Mouse (Mus musculus) midbrain, embryonic 13.5 days (tissue): Measurements from ENCODE around the gene Fgd6. TPM values are rescaled to one million over a fixed set of nuclear protein-coding genes. Genes with fewer than 3 reads are reported as not detected.

ENCODE experiments used
- ATAC-seq: fragments of 200-750 bp; cut with Nextera tagmentation; 2 replicates; pipeline ENCODE4 v1.8.0; 2017; ENCODE audit warnings: mild to moderate bottlenecking, moderate TSS enrichment, moderate library complexity
- H3K27ac ChIP-seq: fragments of 300-500 bp; sonication (generic); 2 replicates; pipeline ENCODE4 v1.5.1; 2015; ENCODE audit warnings: inconsistent platforms, mild to moderate bottlenecking, moderate library complexity
- H3K27me3 ChIP-seq: fragments of 300-500 bp; sonication (generic); 2 replicates; pipeline ENCODE4 v1.6.1; 2015; ENCODE audit warnings: mild to moderate bottlenecking, inconsistent platforms
- H3K36me3 ChIP-seq: fragments of 300-500 bp; sonication (generic); 2 replicates; pipeline ENCODE4 v1.6.1; 2015; ENCODE audit warnings: mild to moderate bottlenecking, inconsistent platforms
- H3K4me1 ChIP-seq: fragments of 300-500 bp; sonication (generic); replicated peaks from 2 replicates; pipeline ENCODE4 v1.6.1; 2015; ENCODE audit warnings: inconsistent platforms
- H3K4me2 ChIP-seq: fragments of 300-500 bp; sonication (generic); replicated peaks from 2 replicates; pipeline ENCODE4 v1.6.1; 2015; ENCODE audit warnings: moderate library complexity, mild to moderate bottlenecking, inconsistent platforms
- H3K4me3 ChIP-seq: fragments of 300-500 bp; sonication (generic); replicated peaks from 2 replicates; pipeline ENCODE4 v1.5.1; 2015; ENCODE audit warnings: mild to moderate bottlenecking, inconsistent platforms
- H3K9ac ChIP-seq: fragments of 300-500 bp; sonication (generic); replicated peaks from 2 replicates; pipeline ENCODE4 v1.6.1; 2015; ENCODE audit warnings: mild to moderate bottlenecking, inconsistent platforms
- H3K9me3 ChIP-seq: fragments of 300-500 bp; sonication (generic); 2 replicates; pipeline ENCODE4 v1.6.1; 2016; ENCODE audit warnings: mild to moderate bottlenecking, inconsistent platforms
- WGBS: fragments of 180-500 bp; shearing (Covaris S2); methylation state at CpG from one replicate; pipeline ENCODE4 v1.1.7; 2015; 5-methylcytosine and 5-hydroxymethylcytosine counted together
- polyA plus RNA-seq: library from polyadenylated mRNA; unstranded; fragments of >200 nt; fragmentation: Nextera tagmentation; extraction: Ambion mirVana; gene quantifications from 2 replicates; pipeline ENCODE4 v1.2.1, GENCODE M21; 2015

Gene Fgd6
- polyA plus RNA-seq = 2.5 and 2.7 TPM in 2 replicates

GRCm38 (mm10) chr10:94035658-94036374 lies at the start of gene Fgd6, which contains the start of gene Vezt:
Gene Fgd6, plus strand, starts transcription at chr10:94036001.
Gene Vezt, minus strand, starts transcription at chr10:94035817.
- peak within 1 kb of the TSS; percentile 80 for H3K4me3 ChIP-seq
- H3K4me1 ChIP-seq = peaks cover 31% of the 10 kb centered on the region
- peak within 1 kb of the TSS; percentile 89 for H3K9ac ChIP-seq
- ATAC-seq = peak; percentile 98
- no peaks in the 10 kb centered on the region for H3K36me3 ChIP-seq
- peak within 1 kb of the TSS; percentile 66 for H3K4me2 ChIP-seq
- no peaks in the 10 kb centered on the region for H3K9me3 ChIP-seq
- WGBS = under 1% methylated on average over 77 of the region's 77 CpGs
- peak within 1 kb of the TSS; percentile 84 for H3K27ac ChIP-seq
- no peaks in the 10 kb centered on the region for H3K27me3 ChIP-seq

GRCm38 (mm10) chr10:93994136-93994535 lies 41.7 kb upstream of the Fgd6 start:
- H3K27ac ChIP-seq = no peak overlapping the region
- no peaks in the 10 kb centered on the region for H3K4me1 ChIP-seq
- no peak overlapping the region for H3K4me2 ChIP-seq
- peaks cover 86% of the 10 kb centered on the region for H3K36me3 ChIP-seq
- no peaks in the 10 kb centered on the region for H3K9me3 ChIP-seq
- ATAC-seq = no peak
- H3K4me3 ChIP-seq = no peak overlapping the region
- no peaks in the 10 kb centered on the region for H3K27me3 ChIP-seq
- no peak overlapping the region for H3K9ac ChIP-seq
- 95% methylated on average over 10 of the region's 10 CpGs for WGBS

GRCm38 (mm10) chr10:93995100-93995499 lies 40.7 kb upstream of the Fgd6 start:
- Histone ChIP-seq H3K4me2 (no peak overlapping the region), H3K36me3 (peaks cover 86% of the 10 kb centered on the region), H3K4me1 (no peaks in the 10 kb centered on the region), H3K27ac (no peak overlapping the region), H3K9me3 (no peaks in the 10 kb centered on the region), H3K27me3 (no peaks in the 10 kb centered on the region), H3K9ac (no peak overlapping the region), H3K4me3 (no peak overlapping the region)
- ATAC-seq = no peak
- WGBS = 92% methylated on average over 1 of the region's 1 CpGs

- Histone ChIP-seq H3K27me3 (no peaks in the 10 kb centered on the region), H3K4me1 (no peaks in the 10 kb centered on the region), H3K27ac (no peak overlapping the region), H3K4me3 (no peak overlapping the region), H3K4me2 (no peak overlapping the region), H3K36me3 (peaks cover 86% of the 10 kb centered on the region), H3K9ac (no peak overlapping the region), H3K9me3 (no peaks in the 10 kb centered on the region)
- ATAC-seq = no peak
- 89% methylated on average over 1 of the region's 1 CpGs for WGBS
Observed at GRCm38 (mm10) chr10:93999357-93999756, 36.4 kb upstream of the Fgd6 start.

- ATAC-seq = no peak
- H3K27ac ChIP-seq = no peak overlapping the region
- H3K4me1 ChIP-seq = no peaks in the 10 kb centered on the region
- no peaks in the 10 kb centered on the region for H3K27me3 ChIP-seq
- H3K4me2 ChIP-seq = no peak overlapping the region
- H3K9me3 ChIP-seq = no peaks in the 10 kb centered on the region
- no peak overlapping the region for H3K9ac ChIP-seq
- H3K4me3 ChIP-seq = no peak overlapping the region
- WGBS = 92% methylated on average over 10 of the region's 10 CpGs
- peaks cover 80% of the 10 kb centered on the region for H3K36me3 ChIP-seq
Observed at GRCm38 (mm10) chr10:94000223-94000622, 35.6 kb upstream of the Fgd6 start.

GRCm38 (mm10) chr10:94008356-94008755 lies 27.4 kb upstream of the Fgd6 start:
- H3K4me3 ChIP-seq = no peak overlapping the region
- WGBS = 89% methylated on average over 2 of the region's 2 CpGs
- no peaks in the 10 kb centered on the region for H3K4me1 ChIP-seq
- no peak overlapping the region for H3K9ac ChIP-seq
- no peak for ATAC-seq
- H3K4me2 ChIP-seq = no peak overlapping the region
- H3K9me3 ChIP-seq = no peaks in the 10 kb centered on the region
- H3K27ac ChIP-seq = no peak overlapping the region
- no peaks in the 10 kb centered on the region for H3K27me3 ChIP-seq
- peaks cover 28% of the 10 kb centered on the region for H3K36me3 ChIP-seq

GRCm38 (mm10) chr10:94009991-94010679 lies 25.7 kb upstream of the Fgd6 start:
- 86% methylated on average over 3 of the region's 3 CpGs for WGBS
- H3K9me3 ChIP-seq = no peaks in the 10 kb centered on the region

GRCm38 (mm10) chr10:94011024-94011423 lies 24.8 kb upstream of the Fgd6 start:
- ATAC-seq = no peak
- H3K4me2 ChIP-seq = no peak overlapping the region
- H3K27ac ChIP-seq = no peak overlapping the region
- H3K4me1 ChIP-seq = no peaks in the 10 kb centered on the region
- 82% methylated on average over 2 of the region's 2 CpGs for WGBS
- H3K9me3 ChIP-seq = no peaks in the 10 kb centered on the region
- H3K27me3 ChIP-seq = no peaks in the 10 kb centered on the region
- H3K36me3 ChIP-seq = peaks cover 13% of the 10 kb centered on the region
- H3K9ac ChIP-seq = no peak overlapping the region
- H3K4me3 ChIP-seq = no peak overlapping the region

More at GRCm38 (mm10) chr10:94009991-94010679, 25.7 kb upstream of the Fgd6 start:
- H3K27ac ChIP-seq = no peak overlapping the region
- no peaks in the 10 kb centered on the region for H3K27me3 ChIP-seq
- ATAC-seq = no peak
- no peak overlapping the region for H3K4me3 ChIP-seq
- H3K4me1 ChIP-seq = no peaks in the 10 kb centered on the region
- peaks cover 21% of the 10 kb centered on the region for H3K36me3 ChIP-seq
- no peak overlapping the region for H3K4me2 ChIP-seq
- no peak overlapping the region for H3K9ac ChIP-seq

- Histone ChIP-seq H3K9ac (no peak overlapping the region), H3K4me1 (no peaks in the 10 kb centered on the region), H3K9me3 (no peaks in the 10 kb centered on the region), H3K4me2 (no peak overlapping the region), H3K4me3 (no peak overlapping the region), H3K27ac (no peak overlapping the region), H3K27me3 (no peaks in the 10 kb centered on the region), H3K36me3 (0 out of 2 replicates have a peak, but pooled peaks cover 4% of the 10 kb centered on the region)
- no peak for ATAC-seq
- WGBS = 44% methylated on average over 3 of the region's 3 CpGs
Observed at GRCm38 (mm10) chr10:94013196-94013595, 22.6 kb upstream of the Fgd6 start.

- H3K4me1 ChIP-seq = no peaks in the 10 kb centered on the region
- no peak overlapping the region for H3K9ac ChIP-seq
- no peaks in the 10 kb centered on the region for H3K9me3 ChIP-seq
- WGBS = 83% methylated on average over 4 of the region's 4 CpGs
- no peak for ATAC-seq
- no peaks in the 10 kb centered on the region for H3K36me3 ChIP-seq
- H3K27me3 ChIP-seq = no peaks in the 10 kb centered on the region
- H3K4me2 ChIP-seq = no peak overlapping the region
- H3K27ac ChIP-seq = no peak overlapping the region
- no peak overlapping the region for H3K4me3 ChIP-seq
Observed at GRCm38 (mm10) chr10:94014200-94014599, 21.6 kb upstream of the Fgd6 start.

GRCm38 (mm10) chr10:94017455-94017854 lies 18.3 kb upstream of the Fgd6 start:
- Histone ChIP-seq H3K36me3 (no peaks in the 10 kb centered on the region), H3K4me1 (no peaks in the 10 kb centered on the region), H3K27me3 (no peaks in the 10 kb centered on the region), H3K9ac (no peak overlapping the region), H3K9me3 (no peaks in the 10 kb centered on the region), H3K4me3 (no peak overlapping the region), H3K27ac (no peak overlapping the region), H3K4me2 (no peak overlapping the region)
- ATAC-seq = no peak
- WGBS = 96% methylated on average over 8 of the region's 8 CpGs

- WGBS = 86% methylated on average over 5 of the region's 5 CpGs
- no peaks in the 10 kb centered on the region for H3K4me1 ChIP-seq
- no peak overlapping the region for H3K9ac ChIP-seq
- no peak overlapping the region for H3K4me2 ChIP-seq
- no peaks in the 10 kb centered on the region for H3K9me3 ChIP-seq
- no peak for ATAC-seq
- peaks cover 12% of the 10 kb centered on the region for H3K36me3 ChIP-seq
- no peak overlapping the region for H3K27ac ChIP-seq
- no peak overlapping the region for H3K4me3 ChIP-seq
- H3K27me3 ChIP-seq = no peaks in the 10 kb centered on the region
Observed at GRCm38 (mm10) chr10:94020587-94020986, 15.2 kb upstream of the Fgd6 start.
